Mouse (Mus musculus) gastrocnemius, adult 2 months (tissue): ENCODE measurements around the gene Fnip2. TPM values are rescaled to one million over a fixed set of nuclear protein-coding genes. Genes with fewer than 3 reads are reported as not detected.

Source experiments
- DNase-seq: peaks from one replicate; pipeline ENCODE4 v3.0.0; 2022
- H3K27ac ChIP-seq: fragments of 200-600 bp; 2 replicates; pipeline ENCODE4 v1.8.1; 2022; ENCODE audit warnings: mild to moderate bottlenecking
- H3K4me3 ChIP-seq: fragments of 200-600 bp; 2 replicates; pipeline ENCODE4 v1.8.1; 2022; ENCODE audit warnings: mild to moderate bottlenecking, moderate library complexity
- CTCF ChIP-seq: fragments of 200-600 bp; IDR thresholded peaks from 2 replicates; pipeline ENCODE4 v1.8.1; 2022; ENCODE audit warnings: antibody characterized with exemption, mild to moderate bottlenecking, moderate library complexity
- intact Hi-C: fragments of 180-260 bp; cut with DNase I; formaldehyde crosslinking; loops from one replicate; pipeline ENCODE4 v1.15.1; 2025
- total RNA-seq, 2 experiments: library from RNA; stranded (reverse); gene quantifications; 2 replicates each; pipeline ENCODE4 v1.2.3; 2021

Gene Fnip2
- total RNA-seq, 2 experiments from 2014 or later = 3.5 to 5.0 TPM

DNA sequence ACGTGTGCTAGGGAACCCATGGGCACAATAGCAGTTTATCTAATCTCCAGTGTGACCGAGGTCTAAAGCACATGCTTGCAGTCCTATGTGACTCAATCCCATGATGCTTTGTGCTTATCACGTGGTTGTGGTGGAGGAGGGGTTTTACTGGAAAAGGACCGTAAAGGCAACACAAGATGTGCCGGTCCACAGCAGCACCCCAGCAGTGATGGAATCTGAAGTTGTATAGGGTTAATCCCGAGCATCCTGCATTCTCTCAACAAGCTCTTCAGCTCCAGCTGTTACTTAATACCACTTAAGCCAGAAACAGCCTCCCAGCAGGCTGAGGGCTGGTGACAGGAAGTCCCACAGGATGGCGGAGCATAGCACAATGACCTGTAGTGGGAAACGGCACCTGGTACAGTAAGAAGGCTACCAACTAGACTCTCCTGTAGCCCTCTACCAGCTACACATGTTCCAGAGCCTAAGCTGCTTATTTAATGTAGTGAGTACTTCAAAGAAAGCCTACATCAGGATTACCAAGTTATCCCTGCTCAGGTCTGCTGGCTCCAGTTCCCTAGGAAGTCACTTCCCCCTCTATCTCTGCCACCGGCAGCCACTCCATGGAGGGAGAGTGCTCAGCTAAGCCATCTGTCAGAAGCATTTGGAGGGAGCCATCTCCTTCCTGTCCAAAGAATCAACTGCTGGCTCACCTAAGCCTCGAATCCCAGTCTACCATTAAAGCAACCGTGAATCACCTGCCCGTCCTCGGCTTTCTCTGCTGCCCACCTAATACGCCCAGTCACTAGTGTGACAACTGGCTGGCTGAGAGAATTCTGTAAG is 51.3 kb downstream of the Fnip2 start:
- Histone ChIP-seq H3K27ac (peak overlapping the region; percentile 12), H3K4me3 (peak overlapping the region; percentile 0)
- DNase-seq = no peak
- intact Hi-C loops = loop anchor here (5.0 kb wide), 1 partner anchor 51 kb away; the partner anchor contains the start of gene Fnip2
- no peak for TF ChIP-seq CTCF

- no peak overlapping the region for H3K4me3 ChIP-seq
- no peak for TF ChIP-seq CTCF
- intact Hi-C loops = no loop called here
- DNase-seq = no peak
- no peak overlapping the region for H3K27ac ChIP-seq
These were observed 53.3 kb downstream of the Fnip2 start for GRCm38 (mm10) chr3:79514304-79514703.

GRCm38 (mm10) chr3:79501166-79501728 is 66.3 kb downstream of the Fnip2 start:
- DNase-seq = no peak
- peak; percentile 16; the same call in 1 of the 2 replicates for TF ChIP-seq CTCF
- intact Hi-C loops = loop anchor here (5.0 kb wide), 1 partner anchor 86 kb away; no protein-coding TSS in a partner anchor

GRCm38 (mm10) chr3:79500279-79500678 is 67.3 kb downstream of the Fnip2 start:
- DNase-seq = peak; percentile 24
- intact Hi-C loops = loop anchor here (5.0 kb wide), 1 partner anchor 87 kb away; no protein-coding TSS in a partner anchor
- Histone ChIP-seq H3K4me3 (no peak overlapping the region), H3K27ac (peak overlapping the region; percentile 24; the same call in 1 of the 2 replicates)
- no peak for TF ChIP-seq CTCF

More at GRCm38 (mm10) chr3:79501166-79501728, 66.3 kb downstream of the Fnip2 start:
- H3K4me3 ChIP-seq = no peak overlapping the region
- no peak overlapping the region for H3K27ac ChIP-seq

DNA sequence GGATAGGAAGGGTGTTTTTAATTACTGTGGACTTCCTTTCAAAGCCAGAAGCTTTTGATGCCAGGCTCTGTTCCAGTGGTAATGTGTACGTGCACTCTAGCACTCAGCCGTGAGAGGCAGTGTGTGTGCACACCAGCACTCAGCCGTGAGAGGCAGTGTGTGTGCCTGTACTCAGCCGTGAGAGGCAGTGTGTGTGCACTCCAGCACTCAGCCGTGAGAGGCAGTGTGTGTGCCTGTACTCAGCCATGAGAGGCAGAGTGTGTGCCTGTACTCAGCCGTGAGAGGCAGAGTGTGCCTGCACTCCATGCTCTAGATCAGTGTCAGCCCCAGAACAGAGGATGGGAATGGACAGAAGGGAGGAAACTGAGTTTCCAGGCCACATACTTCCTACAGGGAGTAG is 70.9 kb downstream of the Fnip2 start:
- no peak for DNase-seq
- intact Hi-C loops = loop anchor here (5.0 kb wide), 2 partner anchors 209 to 294 kb away; partner anchors contain the start of gene Rapgef2
- no peak for TF ChIP-seq CTCF
- Histone ChIP-seq H3K27ac (no peak overlapping the region), H3K4me3 (no peak overlapping the region)

- no peak overlapping the region for H3K27ac ChIP-seq
- no peak overlapping the region for H3K4me3 ChIP-seq
- intact Hi-C loops = loop anchor here (2.0 to 5.0 kb wide), 3 partner anchors 208 to 293 kb away; partner anchors contain the start of gene Rapgef2
- no peak for DNase-seq
- TF ChIP-seq CTCF = peak; percentile 62
These were observed 72.4 kb downstream of the Fnip2 start for GRCm38 (mm10) chr3:79495151-79495550.

DNA sequence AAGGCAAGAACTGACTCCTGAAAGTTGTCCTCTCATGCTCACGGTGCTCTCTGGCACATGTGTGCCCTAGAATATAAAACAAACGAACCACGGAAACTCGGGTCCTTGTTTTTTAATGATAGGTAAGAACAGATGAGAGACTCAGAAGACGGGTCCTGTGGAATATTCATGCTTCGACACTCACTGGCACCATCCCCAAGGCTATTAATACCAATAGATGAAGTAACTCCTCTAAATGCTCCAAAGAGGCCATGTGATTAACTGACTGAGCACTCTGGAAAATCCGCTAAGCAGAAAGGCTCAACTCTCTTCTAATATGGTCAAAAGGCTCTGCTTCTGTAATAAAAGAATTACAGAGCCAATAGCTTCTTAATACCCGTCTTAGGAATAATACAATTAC is 73.6 kb downstream of the Fnip2 start:
- peak overlapping the region; percentile 52 for H3K27ac ChIP-seq

DNA sequence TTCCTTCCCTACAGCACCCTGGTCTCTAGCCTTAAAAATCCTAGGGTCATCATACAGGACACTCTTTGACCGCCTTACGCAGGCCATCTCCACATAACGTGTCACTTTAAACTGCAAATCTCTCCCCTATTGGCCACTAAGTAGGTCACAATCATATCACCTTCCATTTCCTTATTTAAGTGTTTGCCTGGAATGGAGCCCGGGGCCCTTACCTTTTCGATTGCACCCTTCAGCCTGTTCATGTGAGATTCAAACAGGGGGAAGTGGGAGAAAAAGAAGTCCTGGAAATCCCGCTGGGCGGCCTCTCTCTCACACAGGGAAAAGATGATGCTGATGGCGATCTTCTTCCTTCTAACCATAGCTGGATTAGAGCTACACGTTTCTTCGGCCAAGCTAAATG is 74.5 kb downstream of the Fnip2 start:
- TF ChIP-seq CTCF = no peak
- Histone ChIP-seq H3K27ac (no peak overlapping the region), H3K4me3 (no peak overlapping the region)
- DNase-seq = no peak
- intact Hi-C loops = no loop called here

More for the DNA sequence above, 73.6 kb downstream of the Fnip2 start:
- DNase-seq = no peak
- H3K4me3 ChIP-seq = no peak overlapping the region
- TF ChIP-seq CTCF = no peak
- intact Hi-C loops = loop anchor here (2.0 kb wide), 1 partner anchor 273 kb away; no protein-coding TSS in a partner anchor

DNA sequence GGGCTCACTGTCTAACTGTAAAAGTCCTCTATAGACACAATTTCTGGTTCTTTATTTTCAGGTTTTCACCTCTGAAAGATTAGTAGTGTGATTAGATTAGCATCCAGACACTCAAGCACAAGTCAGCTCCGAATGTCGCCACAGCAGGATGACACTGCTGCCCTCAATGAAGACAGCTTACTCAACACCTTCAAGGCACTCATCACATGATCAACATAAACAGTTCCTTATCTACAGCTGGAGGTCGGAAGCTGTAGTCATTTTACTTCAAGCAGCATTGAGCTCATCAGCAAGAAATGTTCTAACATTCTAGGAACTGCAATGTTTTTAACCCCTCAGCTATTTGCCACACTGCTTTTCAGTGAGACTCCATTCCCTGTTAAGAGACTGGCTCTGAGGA is 76.0 kb downstream of the Fnip2 start:
- H3K4me3 ChIP-seq = no peak overlapping the region
- intact Hi-C loops = no loop called here
- H3K27ac ChIP-seq = no peak overlapping the region
- TF ChIP-seq CTCF = no peak
- no peak for DNase-seq

GRCm38 (mm10) chr3:79490102-79490501 is 77.5 kb downstream of the Fnip2 start:
- TF ChIP-seq CTCF = no peak
- no peak for DNase-seq
- Histone ChIP-seq H3K4me3 (no peak overlapping the region), H3K27ac (no peak overlapping the region)
- intact Hi-C loops = no loop called here

DNA sequence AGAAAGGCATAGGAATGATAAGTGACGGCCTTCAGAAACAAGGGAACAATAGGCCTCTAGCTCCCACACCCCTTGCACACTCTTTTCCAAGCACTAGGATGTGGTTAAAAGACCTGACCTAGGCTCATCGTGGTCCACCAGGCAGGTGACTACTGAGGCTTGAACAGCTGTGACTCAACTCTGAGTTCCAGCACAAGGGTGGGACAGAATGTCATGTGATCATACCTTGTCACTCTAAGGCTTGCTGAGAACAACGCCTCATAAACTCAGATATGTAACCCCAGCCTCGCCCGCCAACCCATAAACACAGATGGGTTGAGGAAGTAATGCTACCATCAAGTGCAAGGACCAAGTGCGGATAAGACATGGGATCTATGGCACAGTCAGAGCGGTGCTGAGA is 79.6 kb downstream of the Fnip2 start:
- Histone ChIP-seq H3K4me3 (no peak overlapping the region), H3K27ac (no peak overlapping the region)
- DNase-seq = no peak
- intact Hi-C loops = no loop called here
- no peak for TF ChIP-seq CTCF

DNA sequence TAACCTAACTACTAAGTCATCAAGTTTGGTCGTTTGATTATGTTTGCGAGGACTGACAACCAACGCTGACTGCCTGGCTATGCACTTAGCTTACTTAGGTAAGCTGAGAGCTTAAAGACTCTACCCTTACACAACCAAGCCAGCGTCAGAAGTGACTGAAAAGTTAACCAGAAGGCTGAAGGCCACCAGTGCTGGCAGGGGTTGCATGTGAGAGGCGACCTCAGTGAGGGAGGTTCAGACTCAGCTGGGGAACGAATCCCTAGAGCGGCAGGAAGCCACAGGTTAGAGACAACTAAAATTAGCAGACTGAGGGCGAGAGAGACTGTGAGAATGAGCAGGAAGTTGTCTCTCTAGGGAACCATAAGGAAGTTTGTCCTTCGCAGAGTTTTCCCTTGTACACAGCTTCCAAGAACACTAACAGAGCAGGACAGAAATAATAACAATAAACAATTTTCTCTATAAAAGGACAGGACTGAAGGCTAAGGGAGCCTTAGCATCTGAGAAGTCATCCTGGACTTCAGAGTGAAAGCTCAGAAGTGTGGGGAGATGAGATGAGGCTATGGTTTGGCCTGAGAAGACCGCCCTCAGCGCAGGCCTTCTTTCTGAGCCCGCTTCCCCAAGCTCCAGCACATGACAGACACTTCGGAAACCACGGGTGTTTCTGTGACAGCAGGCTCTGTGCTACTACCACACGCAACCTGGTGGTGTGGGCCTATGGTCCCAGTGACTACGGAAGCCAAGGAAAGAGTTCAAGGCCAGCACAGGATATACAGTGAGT is 83.1 kb downstream of the Fnip2 start:
- Histone ChIP-seq H3K27ac (peak overlapping the region; percentile 70), H3K4me3 (no peak overlapping the region)
- DNase-seq = no peak
- TF ChIP-seq CTCF = no peak
- intact Hi-C loops = no loop called here
